Mouse (Mus musculus) liver, postnatal 0 days (tissue): ENCODE data around the gene Lingo3. TPM values are rescaled to one million over a fixed set of nuclear protein-coding genes. Genes with fewer than 3 reads are reported as not detected.
A peak's percentile ranks its signal among the peaks of the same experiment; 100 is the strongest.

Experiments used
- ATAC-seq: fragments of 200-750 bp; cut with Nextera tagmentation; 2 replicates; pipeline ENCODE4 v1.8.0; 2017; ENCODE audit warnings: mild to moderate bottlenecking, moderate library complexity
- DNase-seq: peaks from one replicate; pipeline ENCODE4 v3.0.0-alpha.2; 2016
- H3K27ac ChIP-seq: fragments of 300-500 bp; sonication (generic); 2 replicates; pipeline ENCODE4 v1.5.1; 2014; ENCODE audit warnings: antibody characterized with exemption, moderate library complexity, mild to moderate bottlenecking, low read depth
- H3K27me3 ChIP-seq: fragments of 300-500 bp; sonication (generic); 2 replicates; pipeline ENCODE4 v1.6.1; 2014; ENCODE audit warnings: low read length, control low read depth, mixed read lengths; ENCODE audit not compliant: insufficient read depth
- H3K36me3 ChIP-seq: fragments of 300-500 bp; sonication (generic); replicated peaks from 2 replicates; pipeline ENCODE4 v1.6.1; 2014; ENCODE audit warnings: mild to moderate bottlenecking, control low read depth, low read length, moderate library complexity, mixed read lengths; ENCODE audit not compliant: insufficient read depth
- H3K4me1 ChIP-seq: fragments of 300-500 bp; sonication (generic); 2 replicates; pipeline ENCODE4 v1.6.1; 2014; ENCODE audit warnings: antibody characterized with exemption, mild to moderate bottlenecking, control low read depth; ENCODE audit not compliant: insufficient read depth
- H3K4me2 ChIP-seq: fragments of 300-500 bp; sonication (generic); 2 replicates; pipeline ENCODE4 v1.6.1; 2014; ENCODE audit warnings: low read depth, mild to moderate bottlenecking, low read length, moderate library complexity, mixed read lengths
- H3K4me3 ChIP-seq: fragments of 300-500 bp; sonication (generic); 2 replicates; pipeline ENCODE4 v1.5.1; 2014; ENCODE audit warnings: low read depth, low read length
- H3K9ac ChIP-seq: fragments of 300-500 bp; sonication (generic); replicated peaks from 2 replicates; pipeline ENCODE4 v1.6.1; 2014; ENCODE audit warnings: mild to moderate bottlenecking, moderate library complexity
- H3K9me3 ChIP-seq: fragments of 300-500 bp; sonication (generic); 2 replicates; pipeline ENCODE4 v1.6.1; 2016; ENCODE audit warnings: mild to moderate bottlenecking, control low read depth, low read length, mixed read lengths
- CTCF ChIP-seq: sonication (generic); IDR thresholded peaks from 2 replicates; pipeline ENCODE4 v1.5.1; 2016; ENCODE audit warnings: antibody characterized with exemption, low read depth
- EP300 ChIP-seq: IDR thresholded peaks from 2 replicates; pipeline ENCODE4 v1.6.1; 2016; ENCODE audit warnings: antibody characterized with exemption, low read depth, mild to moderate bottlenecking
- WGBS: fragments of 180-500 bp; shearing (Covaris S2); extraction: QIAGEN DNeasy Blood & Tissue Kit; methylation state at CpG from one replicate; pipeline ENCODE4 v1.1.7; 2014; ENCODE audit not compliant: insufficient replicate concordance; 5-methylcytosine and 5-hydroxymethylcytosine counted together
- polyA plus RNA-seq: library from polyadenylated mRNA; unstranded; fragments of >200 nt; fragmentation: Nextera tagmentation; extraction: Ambion mirVana; gene quantifications from 2 replicates; pipeline ENCODE4 v1.2.1, GENCODE M21; 2015

Lingo3 gene
- polyA plus RNA-seq, 1 experiment from 2014 or later = not detected

- Histone ChIP-seq H3K9me3 (no peaks in the 10 kb centered on the region), H3K4me2 (peak within 1 kb of the TSS; percentile 96), H3K36me3 (peaks cover 22% of the 10 kb centered on the region), H3K27me3 (no peaks in the 10 kb centered on the region), H3K27ac (peak within 1 kb of the TSS; percentile 96), H3K4me3 (peak within 1 kb of the TSS; percentile 79), H3K4me1 (peaks cover 52% of the 10 kb centered on the region), H3K9ac (peak within 1 kb of the TSS; percentile 87)
- ATAC-seq = peak; percentile 94
- DNase-seq = peak; percentile 98
- under 1% methylated on average over 75 of the region's 82 CpGs for WGBS
- TF ChIP-seq CTCF (no peak), EP300 (peak; percentile 50; the same call in 1 of the 2 replicates)
Observed at GRCm38 (mm10) chr10:80826151-80827062, 17.4 kb downstream of the Lingo3 start, which contains the start of gene Oaz1. Gene Oaz1, plus strand, starts transcription at chr10:80826656.

GRCm38 (mm10) chr10:80824827-80825226 lies 19.0 kb downstream of the Lingo3 start:
- peaks cover 41% of the 10 kb centered on the region for H3K4me1 ChIP-seq
- no peak for DNase-seq
- no peak for TF ChIP-seq EP300
- TF ChIP-seq CTCF = no peak
- no peak overlapping the region for H3K9ac ChIP-seq
- H3K9me3 ChIP-seq = no peaks in the 10 kb centered on the region
- peak overlapping the region; percentile 85 for H3K27ac ChIP-seq
- no peak for ATAC-seq
- H3K4me3 ChIP-seq = no peak overlapping the region
- WGBS = 46% methylated on average over 2 of the region's 2 CpGs
- H3K27me3 ChIP-seq = no peaks in the 10 kb centered on the region
- peak overlapping the region; percentile 50 for H3K4me2 ChIP-seq
- peaks cover 13% of the 10 kb centered on the region for H3K36me3 ChIP-seq

DNA sequence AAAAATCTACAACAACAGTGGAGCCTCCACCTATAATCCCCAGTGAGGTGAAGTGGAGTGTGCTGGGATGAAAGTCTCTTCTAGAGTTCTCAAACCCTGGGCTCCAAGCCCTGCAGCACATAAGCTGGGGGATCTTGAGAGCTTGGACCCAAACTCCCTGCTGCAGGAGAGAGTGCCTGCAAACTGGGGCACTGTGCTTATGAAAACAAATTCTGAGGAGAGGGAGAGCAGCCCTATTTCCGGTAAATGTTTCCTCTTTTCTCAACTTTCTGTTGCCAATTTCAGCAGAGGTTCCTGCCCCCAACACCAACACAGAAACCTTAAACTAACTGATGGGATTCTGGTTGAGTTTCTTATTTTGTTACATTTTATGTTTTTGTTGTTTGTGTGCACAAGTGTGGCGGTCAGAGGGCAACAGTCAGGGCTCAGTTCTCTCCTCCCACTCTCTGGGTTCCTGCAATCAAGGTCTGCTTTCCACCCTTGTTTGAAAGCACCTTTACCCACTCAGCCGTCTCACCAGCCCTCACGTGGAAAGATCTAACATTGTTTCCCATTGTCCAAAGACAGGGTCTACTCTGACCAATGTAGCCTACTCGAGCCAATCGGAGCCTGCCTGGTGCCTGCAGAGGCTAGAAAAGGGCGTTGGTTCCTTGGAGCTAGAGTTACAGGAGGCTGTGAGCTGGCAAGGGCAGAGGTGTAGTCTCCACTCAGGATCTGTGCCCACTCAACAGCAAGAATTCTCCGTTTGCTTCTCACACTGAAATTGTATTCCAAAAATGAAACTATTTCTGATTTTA lies 19.8 kb downstream of the Lingo3 start:
- Histone ChIP-seq H3K4me3 (no peak overlapping the region), H3K4me1 (peaks cover 43% of the 10 kb centered on the region), H3K9ac (peak overlapping the region; percentile 44; the same call in 1 of the 2 replicates), H3K36me3 (peaks cover 5% of the 10 kb centered on the region), H3K27ac (peak overlapping the region; percentile 85), H3K4me2 (peak overlapping the region; percentile 50), H3K27me3 (no peaks in the 10 kb centered on the region), H3K9me3 (no peaks in the 10 kb centered on the region)
- TF ChIP-seq EP300 = no peak
- no peak for TF ChIP-seq CTCF
- no peak for ATAC-seq
- 24% methylated on average over 8 of the region's 8 CpGs for WGBS
- DNase-seq = no peak

DNA sequence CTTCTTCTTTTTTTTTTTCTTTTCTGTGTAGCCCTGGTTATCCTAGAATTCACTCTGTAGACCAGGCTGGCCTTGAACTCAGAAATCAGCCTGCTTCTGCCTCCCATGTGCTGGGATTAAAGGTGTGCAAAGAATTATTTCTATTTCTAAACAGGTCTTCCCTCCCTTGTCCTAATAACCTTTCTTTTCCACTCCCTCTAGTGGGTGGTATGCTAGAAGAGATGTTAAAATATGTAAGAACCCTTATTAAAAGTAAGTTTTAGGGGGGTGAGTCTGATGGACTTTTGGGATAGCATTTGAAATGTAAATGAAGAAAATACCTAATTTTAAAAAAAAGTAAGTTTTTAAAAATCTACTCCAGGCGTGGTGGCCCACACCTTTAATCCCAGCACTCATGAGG lies 20.5 kb downstream of the Lingo3 start:
- H3K36me3 ChIP-seq = peaks cover under 1% of the 10 kb centered on the region
- H3K9ac ChIP-seq = no peak overlapping the region
- TF ChIP-seq EP300 (no peak), CTCF (peak; percentile 0; the same call in 1 of the 2 replicates)
- 78% methylated on average over 1 of the region's 1 CpGs for WGBS
- DNase-seq = no peak
- H3K9me3 ChIP-seq = no peaks in the 10 kb centered on the region
- H3K27me3 ChIP-seq = no peaks in the 10 kb centered on the region
- H3K27ac ChIP-seq = peak overlapping the region; percentile 85
- H3K4me1 ChIP-seq = peaks cover 49% of the 10 kb centered on the region
- no peak overlapping the region for H3K4me3 ChIP-seq
- H3K4me2 ChIP-seq = no peak overlapping the region
- no peak for ATAC-seq

DNA sequence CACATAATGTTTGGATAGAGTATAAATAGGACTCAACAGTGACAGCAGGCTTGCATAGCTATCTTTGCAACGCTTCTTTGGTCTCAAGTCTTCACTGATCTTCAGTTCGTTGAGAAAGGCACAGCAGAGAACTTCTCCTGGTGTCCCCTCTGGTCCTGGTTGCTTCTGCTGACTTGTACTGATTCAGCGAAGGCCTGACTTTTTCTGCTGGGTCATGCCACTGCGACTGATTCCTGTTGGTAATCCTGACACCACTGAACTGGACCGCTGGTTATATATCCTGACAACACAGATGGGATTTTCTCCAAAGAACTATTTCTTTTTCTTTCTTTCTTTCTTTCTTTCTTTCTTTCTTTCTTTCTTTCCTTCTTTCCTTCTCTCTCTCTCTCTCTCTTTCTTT lies 21.3 kb downstream of the Lingo3 start:
- Histone ChIP-seq H3K27ac (0 out of 2 replicates have a peak overlapping the region, but pooled peaks have one; percentile 45), H3K36me3 (no peaks in the 10 kb centered on the region), H3K9ac (no peak overlapping the region), H3K9me3 (no peaks in the 10 kb centered on the region), H3K4me2 (no peak overlapping the region), H3K4me1 (peaks cover 44% of the 10 kb centered on the region), H3K4me3 (no peak overlapping the region), H3K27me3 (no peaks in the 10 kb centered on the region)
- TF ChIP-seq EP300 (no peak), CTCF (no peak)
- WGBS = 85% methylated on average over 5 of the region's 5 CpGs
- no peak for ATAC-seq
- DNase-seq = no peak

DNA sequence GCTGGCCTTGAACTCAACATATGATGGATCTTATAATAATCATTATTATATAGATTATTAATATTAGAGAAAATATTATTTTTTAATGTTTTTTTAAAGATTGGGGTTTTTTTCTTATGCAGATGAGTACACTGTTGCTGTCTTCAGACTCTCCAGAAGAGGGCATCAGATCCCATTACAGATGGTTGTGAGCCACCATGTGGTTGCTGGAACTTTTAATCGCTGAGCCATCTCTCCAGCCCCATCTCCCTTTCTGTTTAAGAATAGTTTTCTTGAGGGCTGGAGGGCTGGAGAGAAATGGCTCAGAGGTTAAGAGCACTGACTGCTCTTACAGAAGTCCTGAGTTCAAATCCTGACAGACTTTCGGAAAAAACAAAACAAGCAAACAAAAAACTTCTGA lies 21.8 kb downstream of the Lingo3 start:
- no peak for ATAC-seq
- H3K27me3 ChIP-seq = no peaks in the 10 kb centered on the region
- no peak overlapping the region for H3K4me3 ChIP-seq
- TF ChIP-seq CTCF = peak; percentile 76
- no peak for TF ChIP-seq EP300
- H3K4me1 ChIP-seq = peaks cover 44% of the 10 kb centered on the region
- no peak overlapping the region for H3K9ac ChIP-seq
- no peaks in the 10 kb centered on the region for H3K9me3 ChIP-seq
- WGBS = 45% methylated on average over 2 of the region's 2 CpGs
- H3K36me3 ChIP-seq = no peaks in the 10 kb centered on the region
- no peak for DNase-seq
- H3K27ac ChIP-seq = 0 out of 2 replicates have a peak overlapping the region, but pooled peaks have one; percentile 45
- H3K4me2 ChIP-seq = no peak overlapping the region
